Mouse (Mus musculus) induced T-regulatory cell, adult 2 months (primary cell): Measurements from ENCODE around the gene Slit2.
"Not testable (repeated sequence)": the region's sequence is repeated elsewhere in the genome, so short reads cannot be mapped to it uniquely, and the experiment has no call there.

Experiments
- DNase-seq: peaks from one replicate; pipeline ENCODE4 v3.0.0-alpha.2; 2012; ENCODE audit warnings: low read depth

Slit2 gene

DNA sequence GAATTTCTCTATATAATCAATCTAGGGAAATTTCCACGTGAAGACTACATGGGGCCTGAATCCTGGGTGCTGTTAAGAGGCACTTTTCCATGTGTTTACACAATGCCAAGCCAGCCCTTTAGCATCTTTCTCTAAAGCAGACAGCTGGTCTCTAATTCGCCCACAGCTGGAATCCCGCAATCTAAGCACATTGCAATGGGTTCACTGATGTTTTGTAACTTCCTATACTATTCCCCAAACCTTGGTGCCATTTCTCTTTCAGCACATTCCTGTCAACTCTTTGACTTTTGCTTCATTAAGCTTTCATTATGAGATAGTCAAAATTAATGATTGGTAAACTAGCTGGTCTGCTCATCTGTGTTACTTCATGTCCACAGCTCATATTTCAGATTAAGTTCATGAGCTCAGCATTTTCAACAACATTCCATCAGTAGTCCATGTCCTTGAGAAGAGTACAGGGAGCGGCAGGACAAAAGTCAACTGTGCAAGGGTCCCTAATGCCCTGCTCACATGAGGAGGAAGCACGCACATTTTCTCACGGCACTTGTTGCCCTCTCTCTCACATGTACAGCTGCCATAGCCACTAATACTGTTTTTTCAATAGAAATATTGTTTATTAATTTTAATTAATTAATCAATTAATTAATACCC is 247.6 kb downstream of the Slit2 start:
- DNase-seq: no peak

DNA sequence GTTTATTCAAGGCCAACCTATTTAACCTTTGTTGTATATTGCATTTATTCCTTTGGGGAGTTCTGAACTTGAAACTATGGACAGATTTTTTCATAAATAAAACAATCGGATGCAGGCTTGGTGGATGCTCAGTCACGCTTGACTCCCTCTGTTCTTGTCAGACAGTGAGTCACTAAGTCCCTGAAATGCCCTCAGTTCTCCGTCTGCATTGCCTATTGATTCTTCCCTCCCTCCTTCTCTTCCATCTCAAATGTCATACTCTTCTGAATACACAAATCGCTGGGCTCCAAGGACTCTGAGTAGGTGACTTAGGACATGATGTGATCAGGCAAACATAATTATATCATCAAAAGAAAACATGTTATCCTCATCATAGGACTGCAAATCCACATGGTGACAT is 251.8 kb downstream of the Slit2 start:
- no peak for DNase-seq

DNA sequence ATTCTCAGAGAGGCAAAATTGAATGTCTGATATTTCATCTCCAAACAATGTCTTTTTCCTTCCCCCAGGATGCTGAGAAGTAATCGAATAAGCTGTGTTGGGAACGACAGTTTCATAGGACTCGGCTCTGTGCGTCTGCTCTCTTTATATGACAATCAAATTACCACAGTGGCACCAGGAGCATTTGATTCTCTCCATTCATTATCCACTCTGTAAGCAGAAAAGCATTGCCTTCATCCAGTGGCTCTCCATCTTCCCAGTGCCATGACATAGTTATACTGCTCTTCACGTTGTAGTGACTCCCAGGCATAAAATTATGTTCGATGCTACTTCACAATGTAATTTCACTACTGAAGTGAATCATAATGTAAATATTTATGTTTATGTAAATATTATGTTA is 252.3 kb downstream of the Slit2 start:
- no peak for DNase-seq

DNA sequence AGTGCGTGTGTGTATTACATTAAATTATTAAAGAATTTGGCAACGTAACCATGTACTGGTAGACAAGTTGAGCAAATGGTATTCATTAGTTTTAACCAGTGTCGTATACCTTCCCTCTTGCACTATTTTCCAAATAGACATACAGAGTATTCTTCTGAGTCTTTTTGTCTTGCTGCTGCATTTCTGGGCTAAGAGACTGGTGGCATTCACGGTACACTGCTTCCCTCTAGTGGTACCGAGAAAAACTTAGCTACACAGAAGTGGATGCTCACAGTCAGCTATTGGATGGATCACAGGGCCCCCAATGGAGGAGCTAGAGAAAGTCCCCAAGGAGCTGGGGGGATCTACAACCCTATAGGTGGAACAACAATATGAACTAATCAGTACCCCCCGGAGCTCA is 257.8 kb downstream of the Slit2 start:
- DNase-seq: not testable (repeated sequence)

DNA sequence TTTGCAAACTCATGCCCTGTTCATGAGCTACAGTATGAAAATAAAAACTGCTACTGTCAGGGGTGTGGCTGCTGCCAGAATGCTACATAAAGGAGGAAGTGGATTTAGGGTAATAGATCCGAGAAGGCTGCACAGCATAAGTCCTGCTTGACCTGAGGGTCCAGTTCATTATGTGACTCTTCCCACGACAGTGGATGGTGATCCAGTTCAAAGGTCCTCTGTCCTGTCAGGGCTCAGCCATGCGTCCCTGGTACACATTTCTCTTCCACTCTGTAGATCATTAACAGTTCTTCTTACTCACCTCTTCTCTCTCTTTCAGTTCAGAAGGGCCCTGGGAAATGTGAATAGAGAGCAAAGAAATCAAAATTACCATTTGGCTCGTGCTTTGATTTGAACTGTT is 265.4 kb downstream of the Slit2 start:
- DNase-seq: no peak

DNA sequence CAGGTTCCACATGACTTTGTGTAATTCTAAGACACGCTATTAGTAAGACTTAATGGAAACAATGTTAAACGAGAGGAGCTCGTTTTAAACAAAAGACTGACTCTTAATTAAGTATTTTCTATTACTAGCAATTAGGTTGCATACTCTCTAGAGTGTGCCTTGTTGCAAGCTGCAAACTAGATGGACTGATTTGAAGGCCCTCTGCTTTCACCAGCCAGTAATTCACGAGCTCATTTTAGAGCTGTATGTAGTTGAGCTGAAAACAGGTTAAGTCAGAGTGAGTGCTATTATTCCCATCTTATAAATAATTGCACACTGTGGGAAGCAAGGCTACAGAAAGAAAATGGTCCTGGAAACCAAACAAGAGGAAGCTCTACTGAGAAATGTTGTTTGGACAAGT is 294.6 kb downstream of the Slit2 start:
- DNase-seq: no peak

DNA sequence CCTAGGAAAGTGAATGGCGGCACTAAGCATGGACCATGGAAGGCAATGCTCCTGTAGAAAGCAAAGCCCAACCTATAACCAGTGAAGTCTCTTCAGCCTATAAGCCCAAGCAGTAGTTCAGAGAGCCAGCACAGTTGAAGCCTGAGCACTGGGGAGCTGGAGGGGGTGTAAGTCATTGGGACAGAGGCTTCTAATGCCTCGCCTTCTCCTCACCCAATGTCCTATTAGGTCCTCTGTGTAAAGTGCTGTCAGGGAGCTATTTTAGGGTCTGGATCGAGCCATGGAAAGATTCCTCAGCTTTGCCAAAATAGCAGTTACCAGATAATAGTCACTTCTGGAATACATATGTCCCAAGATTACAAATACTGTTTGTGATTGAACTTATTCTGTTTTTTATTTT is 318.2 kb downstream of the Slit2 start:
- DNase-seq: no peak

DNA sequence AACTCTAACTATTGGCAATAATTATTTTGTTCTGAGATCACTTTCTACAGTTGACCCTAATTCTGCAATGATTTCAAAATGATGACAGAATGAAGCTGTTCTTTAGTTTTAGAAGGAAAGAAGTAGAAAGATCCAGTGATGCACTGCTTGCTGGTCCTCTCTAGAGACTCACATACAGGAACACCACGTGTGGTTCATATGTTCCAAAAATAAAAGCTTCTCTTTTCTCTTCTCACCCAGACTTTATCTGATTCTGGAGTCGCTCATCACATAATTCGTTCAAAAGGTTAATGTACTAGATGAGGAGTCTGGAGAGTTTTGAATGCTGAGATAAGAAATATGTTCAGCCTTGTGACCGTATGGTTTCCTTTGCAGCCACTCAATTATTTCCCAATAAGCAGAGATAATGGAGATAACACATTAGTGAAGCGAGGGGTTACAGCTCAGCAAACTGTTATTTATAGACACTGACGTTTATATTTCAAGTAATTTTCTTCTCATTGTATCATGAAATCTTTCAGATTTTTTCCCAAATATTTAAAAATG is 332.2 kb downstream of the Slit2 start:
- no peak for DNase-seq

DNA sequence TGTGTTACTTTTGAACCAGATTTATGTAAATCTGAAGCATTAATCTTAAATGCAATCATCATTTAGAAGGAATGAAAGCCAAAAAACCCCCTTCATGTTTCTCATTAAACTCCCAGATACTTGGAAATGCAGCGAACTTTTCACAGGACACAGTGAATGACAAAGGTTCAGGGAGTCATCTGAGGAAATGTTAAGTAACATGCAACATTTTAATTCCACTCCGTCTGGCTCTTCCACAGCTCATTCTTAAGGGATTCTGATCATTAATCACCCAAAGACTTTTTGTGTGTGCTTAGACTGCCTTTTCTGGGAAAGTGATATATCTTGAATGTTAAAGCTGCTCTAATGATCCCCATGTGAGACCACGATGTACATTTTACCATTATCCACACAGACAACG is 337.7 kb downstream of the Slit2 start:
- no peak for DNase-seq

DNA sequence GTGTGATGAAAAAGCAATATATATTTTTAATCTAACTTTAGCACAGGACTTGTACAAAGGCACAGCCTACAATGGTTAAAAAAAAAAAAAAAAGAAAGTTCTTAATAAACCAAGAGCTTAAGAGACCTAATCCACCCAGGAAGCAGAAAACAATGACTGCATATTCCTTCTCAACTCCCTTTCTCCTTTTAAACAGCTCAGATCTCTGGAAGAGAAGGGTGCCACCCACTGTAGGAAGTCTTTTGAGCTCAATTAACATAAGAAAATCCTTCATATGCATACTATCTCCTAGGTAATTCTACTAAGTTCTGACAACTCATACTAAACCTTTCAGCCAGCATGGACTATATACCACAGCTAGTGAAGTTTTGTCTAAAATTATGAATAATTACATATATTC is 343.3 kb downstream of the Slit2 start:
- no peak for DNase-seq

DNA sequence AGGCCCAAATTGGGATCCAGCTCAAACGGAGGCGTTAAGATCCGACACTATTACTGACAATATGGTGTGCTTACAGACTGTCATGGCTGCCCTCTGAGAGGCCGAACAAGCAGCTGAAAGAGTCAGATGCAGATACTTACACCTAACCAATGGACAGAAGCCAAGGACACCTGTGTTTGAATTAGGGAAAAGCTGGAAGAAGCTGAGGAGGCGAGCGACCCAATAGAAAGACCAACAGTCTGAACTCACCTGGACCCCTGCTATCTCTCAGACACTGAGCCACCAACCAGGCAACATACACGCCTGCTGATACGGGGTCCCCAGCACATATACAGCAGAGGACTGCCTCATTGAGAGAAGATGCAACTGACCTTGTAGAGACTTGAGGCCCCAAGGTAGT is 344.7 kb downstream of the Slit2 start, which contains the start of gene 5730480H06Rik:
Gene 5730480H06Rik, plus strand, starts transcription at position 301 of the 400 bp plus-strand sequence.
- no peak for DNase-seq

DNA sequence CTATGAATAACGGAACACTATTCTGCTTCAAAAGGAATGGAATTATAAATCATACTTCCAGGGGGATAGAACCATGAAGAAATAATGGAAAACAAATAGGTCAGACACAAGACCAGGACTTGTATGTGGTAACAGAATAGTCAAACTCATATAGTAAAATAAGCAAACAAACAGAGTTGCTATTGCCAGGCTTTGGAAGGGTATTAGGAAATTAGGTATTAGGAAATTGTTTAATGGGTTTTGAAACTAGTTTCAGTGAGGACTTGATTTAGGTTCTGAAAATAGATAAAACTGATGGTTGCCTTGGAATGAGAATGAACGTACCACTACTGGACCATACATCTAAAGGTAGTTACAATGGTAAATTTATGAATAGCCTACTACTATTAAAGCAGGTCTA is 346.8 kb downstream of the Slit2 start:
- DNase-seq: no peak

DNA sequence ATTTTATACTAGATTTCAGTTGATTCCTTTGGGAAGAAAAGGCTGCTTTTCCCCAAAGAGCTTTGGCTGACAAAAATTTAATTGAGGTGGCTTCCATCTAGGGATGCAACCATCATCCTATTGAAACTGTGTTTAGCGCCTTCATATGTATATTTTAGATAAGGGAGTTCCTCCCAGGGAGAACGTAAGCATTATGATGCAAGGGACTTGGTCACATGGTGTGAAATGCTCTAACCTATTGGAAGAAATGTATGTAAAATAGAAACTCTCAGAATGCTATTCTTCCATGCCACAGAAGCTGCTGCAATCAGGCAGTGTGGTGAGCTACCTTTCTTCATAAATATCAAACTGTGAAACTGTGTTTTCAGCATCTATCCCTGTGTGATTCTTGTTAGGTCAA is 347.9 kb downstream of the Slit2 start:
- DNase-seq: no peak

DNA sequence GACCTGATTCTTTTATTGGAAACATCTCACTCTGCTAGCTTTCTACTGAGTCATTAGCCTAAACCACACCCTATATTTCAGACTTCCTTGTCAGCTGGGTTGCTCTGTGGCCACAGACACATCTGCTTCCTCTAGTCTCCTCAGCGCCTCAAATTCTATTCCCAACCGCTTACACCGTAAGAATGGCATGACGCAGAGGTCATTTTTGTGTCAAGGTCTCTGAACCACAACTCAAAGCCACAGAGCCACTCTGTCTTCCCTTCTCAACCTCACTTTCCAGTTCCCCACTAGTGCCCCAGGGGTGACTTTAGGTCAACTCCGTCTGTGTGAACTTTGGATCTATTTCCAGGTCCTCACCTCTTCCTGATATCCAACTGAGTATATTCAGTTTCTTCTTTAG is 348.5 kb downstream of the Slit2 start:
- no peak for DNase-seq

DNA sequence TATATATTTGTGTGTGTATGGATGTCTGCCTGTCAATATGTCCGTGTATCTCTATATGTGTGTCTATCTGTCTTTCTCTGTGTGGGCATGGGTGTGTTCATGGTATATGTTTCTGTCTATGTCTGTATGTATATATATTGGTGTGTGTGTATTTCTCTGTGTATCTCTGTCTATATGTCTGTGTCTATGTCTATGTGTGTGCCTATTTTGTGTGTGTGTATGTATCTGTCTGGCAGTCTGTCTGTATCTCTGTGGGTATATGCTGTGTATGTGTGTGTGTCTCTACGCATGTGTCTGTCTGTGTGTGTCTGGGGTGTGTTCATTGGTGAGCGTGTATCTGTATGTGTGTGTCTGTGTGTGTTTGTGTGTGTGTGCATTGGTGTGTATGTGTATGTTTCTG is 350.5 kb downstream of the Slit2 start:
- DNase-seq: no peak

DNA sequence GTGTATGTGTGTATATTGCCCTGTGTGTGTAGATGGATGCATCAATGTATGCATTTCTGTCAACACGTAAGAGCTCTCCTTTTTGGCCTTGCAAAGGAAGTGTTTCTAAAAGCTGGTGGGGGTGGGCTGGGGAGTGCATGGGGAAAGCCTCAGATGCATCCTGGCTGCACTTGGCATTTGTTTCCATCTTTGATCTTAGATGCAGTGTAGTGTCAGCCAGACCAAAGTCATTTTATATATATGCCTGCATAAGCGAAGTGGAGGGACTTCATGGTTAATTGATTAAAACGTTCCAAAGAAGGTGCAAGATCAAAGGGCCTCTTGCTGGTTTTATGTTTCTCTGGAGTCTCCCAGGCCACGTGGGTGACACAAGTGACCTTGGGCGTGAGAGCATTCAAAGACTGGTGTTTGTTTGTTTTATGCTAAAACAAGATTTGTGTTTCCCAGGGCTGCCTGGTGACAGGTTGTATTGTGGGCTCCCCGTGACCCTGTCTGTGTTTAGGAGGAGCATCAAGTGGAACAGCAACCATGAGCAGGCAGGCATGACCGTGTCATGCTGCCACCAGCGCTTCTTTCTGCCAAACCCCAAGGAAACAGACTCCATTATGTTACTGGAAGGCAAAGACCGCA is 351.1 kb downstream of the Slit2 start:
- no peak for DNase-seq

DNA sequence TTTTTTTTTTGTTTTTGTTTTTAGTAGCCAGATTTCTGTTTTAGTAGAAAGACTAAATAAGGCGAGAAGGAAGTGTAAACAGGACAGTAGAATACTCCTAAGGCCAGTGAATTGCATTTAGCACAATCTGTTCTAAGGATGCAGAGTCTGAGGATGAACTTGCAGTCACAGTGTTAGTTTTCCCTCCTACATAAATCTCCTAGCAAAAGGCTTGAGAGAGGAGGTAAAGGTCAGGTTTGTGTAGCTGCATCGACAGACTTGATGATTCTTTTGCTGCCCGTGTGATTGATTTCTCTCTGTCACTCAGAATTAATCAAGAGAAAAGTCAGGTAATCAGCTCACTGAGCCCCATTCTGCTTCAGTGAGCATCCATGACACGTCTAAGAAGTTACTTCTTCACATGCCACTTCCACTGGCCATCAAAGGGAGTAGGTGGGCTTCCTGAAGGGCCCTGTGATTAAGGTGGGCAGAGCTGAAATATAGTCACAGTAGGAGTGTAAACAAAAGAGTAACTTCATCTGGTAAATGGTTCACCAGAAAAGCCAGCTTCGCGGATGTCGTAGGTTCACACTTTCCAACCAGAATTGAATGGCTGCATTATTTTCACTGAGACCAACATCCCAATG is 358.0 kb downstream of the Slit2 start:
- no peak for DNase-seq

DNA sequence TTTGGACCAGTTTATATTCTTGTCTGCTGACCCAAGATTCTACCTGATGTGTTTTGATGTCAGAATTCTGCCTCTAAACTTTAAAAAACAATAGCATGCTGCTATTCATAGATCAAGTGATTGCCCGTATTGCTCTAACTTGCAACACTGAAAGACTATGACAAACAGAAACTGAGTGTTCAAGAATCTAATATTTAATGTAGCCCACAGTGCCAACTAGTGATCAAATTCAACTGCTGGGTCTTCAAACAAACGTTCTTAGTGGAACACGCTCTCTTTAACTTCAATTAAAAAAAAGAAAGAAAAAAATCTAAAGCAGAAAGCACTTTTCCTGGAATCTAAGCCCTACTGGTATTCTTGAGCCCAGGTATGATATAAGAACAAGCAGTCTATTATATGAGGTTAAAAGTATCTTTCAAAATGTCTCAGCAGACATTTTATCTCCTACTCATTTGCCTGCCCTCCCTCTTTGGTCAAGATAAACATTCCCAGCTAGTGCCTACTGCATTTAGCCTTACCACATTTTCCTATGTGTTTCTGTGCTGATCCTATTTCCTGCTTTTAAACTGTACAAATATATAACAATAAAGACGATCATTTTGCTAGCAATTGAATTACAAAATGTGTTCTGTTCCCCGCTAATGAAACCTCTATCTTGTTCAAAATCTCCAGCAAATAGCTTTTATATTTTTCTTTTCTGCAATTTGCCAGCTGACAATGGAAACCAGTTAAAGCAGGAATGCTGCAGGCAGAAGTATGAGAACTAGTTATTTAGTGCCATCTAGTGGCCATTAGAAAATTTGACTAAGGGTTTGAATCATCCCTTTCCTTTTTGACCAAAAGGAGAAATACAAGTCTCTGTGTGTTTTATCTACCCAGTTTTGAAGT is 362.4 kb downstream of the Slit2 start:
- peak; percentile 12 for DNase-seq

DNA sequence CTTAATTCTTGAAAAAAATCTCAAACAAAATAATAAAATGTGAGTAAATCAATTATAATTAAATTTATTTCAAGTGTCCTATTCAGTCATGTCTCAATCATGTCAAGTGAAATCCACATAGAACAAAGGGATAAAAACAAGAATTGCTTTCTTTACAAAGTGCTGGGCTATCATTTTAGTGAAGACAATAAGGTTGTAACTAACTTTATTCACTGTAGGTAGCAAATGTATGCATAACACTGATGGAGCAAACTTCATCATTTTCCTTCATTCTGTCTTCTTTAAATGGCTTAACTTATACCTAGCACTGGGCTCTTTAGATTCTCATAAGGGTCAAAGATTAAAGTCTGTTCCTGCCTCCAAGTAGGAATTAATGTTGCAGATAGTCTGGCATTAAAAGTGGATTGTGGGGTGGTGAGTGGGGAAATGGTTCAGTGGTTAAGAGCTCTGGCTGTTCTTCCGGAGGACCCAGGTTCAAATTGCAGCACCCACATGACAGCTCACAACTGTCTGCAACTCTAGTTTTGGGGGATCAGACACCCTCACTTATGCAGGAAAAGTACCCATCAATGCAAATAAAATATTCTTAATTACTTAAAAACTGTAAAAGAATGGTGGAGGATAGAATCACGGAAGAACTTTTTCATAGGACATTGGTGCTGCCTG is 363.2 kb downstream of the Slit2 start:
- DNase-seq: no peak

DNA sequence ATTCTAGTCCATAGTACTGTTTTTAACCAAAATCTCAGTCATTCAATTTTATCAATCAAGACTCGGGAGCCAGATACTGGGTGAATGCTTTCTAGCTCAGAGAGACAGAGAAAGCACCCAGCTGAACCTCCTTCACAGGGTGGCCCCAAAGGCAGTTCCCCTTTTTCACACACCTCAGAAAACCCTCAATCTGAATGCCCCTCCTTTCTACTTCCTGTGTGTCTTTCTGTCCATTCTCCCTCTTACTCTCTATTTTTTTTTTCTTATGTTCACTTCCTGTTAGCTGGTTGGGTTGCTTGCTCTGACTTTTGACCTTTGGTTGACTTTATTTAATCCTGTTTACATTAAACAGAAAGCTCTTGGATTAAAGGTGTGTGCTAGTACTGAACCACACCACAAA is 366.4 kb downstream of the Slit2 start:
- DNase-seq: no peak
